Mouse (Mus musculus): ENCODE results near the gene Gm29797.

The Gm29797 gene

DNA sequence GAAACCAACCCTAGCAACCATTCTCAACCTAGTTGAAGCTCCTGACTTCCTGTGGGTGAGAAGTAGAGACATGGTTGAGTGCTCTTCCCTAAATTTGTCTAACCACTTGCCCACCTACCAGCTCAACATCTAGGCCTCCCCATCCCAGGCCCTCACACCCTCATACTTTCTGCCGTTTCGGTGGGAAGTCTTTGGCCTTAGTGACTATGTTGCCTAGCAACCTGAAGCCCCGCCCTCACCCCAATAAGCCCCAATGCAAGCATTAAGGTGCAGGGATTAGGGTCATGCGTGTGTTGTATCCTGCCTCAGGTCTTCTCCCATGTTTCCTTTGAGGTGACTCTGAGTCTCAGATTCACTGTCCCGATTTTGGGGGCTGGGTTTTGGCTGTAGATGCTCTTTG, 41.4 kb downstream of the Gm29797 start, which contains the start of gene Lkaaear1:
Gene Lkaaear1, minus strand, starts transcription at position 202 of the 400 bp plus-strand sequence.
- no peak for DNase-seq

DNA sequence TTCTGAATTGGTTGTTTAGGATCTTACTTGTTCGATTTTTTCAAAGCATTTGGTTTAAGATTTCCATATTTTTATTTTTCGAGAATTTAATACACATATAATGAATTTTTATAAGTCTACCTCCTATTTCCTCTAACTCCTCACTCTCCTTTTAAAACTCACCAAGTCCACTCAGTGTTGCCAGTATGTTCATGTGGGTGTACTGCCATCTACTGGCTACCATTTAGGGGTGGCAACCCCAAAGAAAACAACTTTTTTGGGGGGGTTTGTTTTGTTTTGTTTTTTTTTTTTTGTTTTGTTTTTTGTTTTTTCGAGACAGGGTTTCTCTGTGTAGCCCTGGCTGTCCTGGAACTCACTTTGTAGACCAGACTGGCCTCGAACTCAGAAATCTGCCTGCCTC, 49.8 kb downstream of the Gm29797 start:
- DNase-seq = no peak

Measured in right cerebral cortex, adult 18-20 months (tissue).